Mouse (Mus musculus) hindbrain, postnatal 0 days (tissue): Measurements from ENCODE around the gene Wfs1. TPM values are rescaled to one million over a fixed set of nuclear protein-coding genes. Genes with fewer than 3 reads are reported as not detected.

Source experiments
- ATAC-seq: fragments of 200-750 bp; cut with Nextera tagmentation; 2 replicates; pipeline ENCODE4 v1.8.0; 2017; ENCODE audit warnings: mild to moderate bottlenecking, moderate TSS enrichment, moderate library complexity
- DNase-seq: peaks from one replicate; pipeline ENCODE4 v3.0.0-alpha.2; 2015; ENCODE audit warnings: low spot score
- H3K27ac ChIP-seq: fragments of 300-500 bp; sonication (generic); 2 replicates; pipeline ENCODE4 v1.5.1; 2014; ENCODE audit warnings: mild to moderate bottlenecking
- H3K27me3 ChIP-seq: fragments of 300-500 bp; sonication (generic); 2 replicates; pipeline ENCODE4 v1.6.1; 2014; ENCODE audit warnings: low read length, mixed read lengths; ENCODE audit not compliant: insufficient read depth
- H3K36me3 ChIP-seq: fragments of 300-500 bp; sonication (generic); 2 replicates; pipeline ENCODE4 v1.6.1; 2014; ENCODE audit warnings: low read length, mixed read lengths; ENCODE audit not compliant: insufficient read depth
- H3K4me1 ChIP-seq: fragments of 300-500 bp; sonication (generic); 2 replicates; pipeline ENCODE4 v1.6.1; 2014; ENCODE audit warnings: antibody characterized with exemption, low read length, mixed read lengths; ENCODE audit not compliant: insufficient read depth
- H3K4me2 ChIP-seq: fragments of 300-500 bp; sonication (generic); 2 replicates; pipeline ENCODE4 v1.6.1; 2014; ENCODE audit warnings: low read depth, mild to moderate bottlenecking, low read length, moderate library complexity, mixed read lengths
- H3K4me3 ChIP-seq: fragments of 300-500 bp; sonication (generic); 2 replicates; pipeline ENCODE4 v1.5.1; 2014; ENCODE audit warnings: low read length
- H3K9ac ChIP-seq: fragments of 300-500 bp; sonication (generic); replicated peaks from 2 replicates; pipeline ENCODE4 v1.6.1; 2014; ENCODE audit warnings: mild to moderate bottlenecking, low read length, moderate library complexity, mixed read lengths
- H3K9me3 ChIP-seq: fragments of 300-500 bp; sonication (generic); 2 replicates; pipeline ENCODE4 v1.6.1; 2016; ENCODE audit warnings: low read length, mixed read lengths
- CTCF ChIP-seq: IDR thresholded peaks from 2 replicates; pipeline ENCODE4 v1.5.1; 2016; ENCODE audit warnings: antibody characterized with exemption, control low read depth, low read depth
- WGBS: fragments of 180-500 bp; shearing (Covaris S2); extraction: QIAGEN DNeasy Blood & Tissue Kit; methylation state at CpG from one replicate; pipeline ENCODE4 v1.1.7; 2014; 5-methylcytosine and 5-hydroxymethylcytosine counted together
- polyA plus RNA-seq: library from polyadenylated mRNA; unstranded; fragments of >200 nt; fragmentation: Nextera tagmentation; extraction: Ambion mirVana; gene quantifications from 2 replicates; pipeline ENCODE4 v1.2.1, GENCODE M21; 2015
- total RNA-seq: library from RNA; depleted of rRNA; stranded (reverse); fragments of >200 nt; gene quantifications from 2 replicates; pipeline ENCODE4 v1.2.3, GENCODE M21; 2014

Gene Wfs1
- total and polyA plus RNA-seq, 2 experiments from 2014 or later = 8.7 to 14.0 TPM

- H3K36me3 ChIP-seq = no peaks in the 10 kb centered on the region
- ATAC-seq (no peak), DNase-seq (peak; percentile 87)
- H3K4me3 ChIP-seq = no peak overlapping the region
- no peak overlapping the region for H3K4me2 ChIP-seq
- no peaks in the 10 kb centered on the region for H3K9me3 ChIP-seq
- H3K27ac ChIP-seq = no peak overlapping the region
- no peaks in the 10 kb centered on the region for H3K4me1 ChIP-seq
- TF ChIP-seq CTCF = peak; percentile 87
- no peak overlapping the region for H3K9ac ChIP-seq
- WGBS = 47% methylated on average over 2 of the region's 2 CpGs
- no peaks in the 10 kb centered on the region for H3K27me3 ChIP-seq
Measured at GRCm38 (mm10) chr5:37002001-37002400, 13.0 kb upstream of the Wfs1 start.

GRCm38 (mm10) chr5:37001002-37001401 lies 12.0 kb upstream of the Wfs1 start:
- WGBS = 89% methylated on average over 9 of the region's 9 CpGs

GRCm38 (mm10) chr5:36997996-36998395 lies 9.0 kb upstream of the Wfs1 start:
- TF ChIP-seq CTCF = no peak
- H3K4me3 ChIP-seq = no peak overlapping the region
- no peak overlapping the region for H3K27ac ChIP-seq
- no peak for ATAC-seq
- no peaks in the 10 kb centered on the region for H3K4me1 ChIP-seq
- H3K9me3 ChIP-seq = no peaks in the 10 kb centered on the region
- H3K4me2 ChIP-seq = no peak overlapping the region
- DNase-seq = no peak
- no peaks in the 10 kb centered on the region for H3K27me3 ChIP-seq
- H3K36me3 ChIP-seq = no peaks in the 10 kb centered on the region
- WGBS = 30% methylated on average over 5 of the region's 5 CpGs
- H3K9ac ChIP-seq = no peak overlapping the region

More at GRCm38 (mm10) chr5:37001002-37001401, 12.0 kb upstream of the Wfs1 start:
- no peaks in the 10 kb centered on the region for H3K4me1 ChIP-seq
- no peak overlapping the region for H3K4me3 ChIP-seq
- H3K27me3 ChIP-seq = no peaks in the 10 kb centered on the region
- H3K9ac ChIP-seq = no peak overlapping the region
- no peak for ATAC-seq
- H3K27ac ChIP-seq = no peak overlapping the region
- H3K4me2 ChIP-seq = no peak overlapping the region
- no peak for TF ChIP-seq CTCF
- no peaks in the 10 kb centered on the region for H3K36me3 ChIP-seq
- DNase-seq = no peak
- H3K9me3 ChIP-seq = no peaks in the 10 kb centered on the region

- no peak overlapping the region for H3K9ac ChIP-seq
- no peak for TF ChIP-seq CTCF
- no peak overlapping the region for H3K4me3 ChIP-seq
- no peak overlapping the region for H3K4me2 ChIP-seq
- no peak overlapping the region for H3K27ac ChIP-seq
- H3K4me1 ChIP-seq = no peaks in the 10 kb centered on the region
- no peaks in the 10 kb centered on the region for H3K36me3 ChIP-seq
- DNase-seq (no peak), ATAC-seq (peak; percentile 29; the same call in 1 of the 2 replicates)
- H3K9me3 ChIP-seq = no peaks in the 10 kb centered on the region
- no peaks in the 10 kb centered on the region for H3K27me3 ChIP-seq
- WGBS = 81% methylated on average over 14 of the region's 14 CpGs
Measured at GRCm38 (mm10) chr5:36996410-36996809, 7.4 kb upstream of the Wfs1 start.

GRCm38 (mm10) chr5:36990631-36991350 lies 1.8 kb upstream of the Wfs1 start:
- Histone ChIP-seq H3K27ac (no peak overlapping the region), H3K4me1 (no peaks in the 10 kb centered on the region; the same call in none of the 2 replicates), H3K27me3 (no peaks in the 10 kb centered on the region), H3K4me3 (no peak overlapping the region), H3K9ac (no peak overlapping the region), H3K36me3 (no peaks in the 10 kb centered on the region), H3K4me2 (no peak overlapping the region), H3K9me3 (no peaks in the 10 kb centered on the region)
- DNase-seq (no peak), ATAC-seq (no peak)
- 81% methylated on average over 3 of the region's 3 CpGs for WGBS
- no peak for TF ChIP-seq CTCF

- ATAC-seq = no peak
- Histone ChIP-seq H3K4me1 (no peaks in the 10 kb centered on the region; the same call in none of the 2 replicates), H3K27ac (no peak overlapping the region), H3K27me3 (no peaks in the 10 kb centered on the region), H3K4me3 (no peak overlapping the region), H3K4me2 (no peak overlapping the region), H3K9ac (no peak overlapping the region), H3K36me3 (no peaks in the 10 kb centered on the region), H3K9me3 (no peaks in the 10 kb centered on the region)
- WGBS = 33% methylated on average over 3 of the region's 3 CpGs
- no peak for TF ChIP-seq CTCF
- no peak for DNase-seq
Measured at GRCm38 (mm10) chr5:36990196-36990595, 1.2 kb upstream of the Wfs1 start.

- H3K9ac ChIP-seq = peak overlapping the region; percentile 57; the same call in 1 of the 2 replicates
- 13% methylated on average over 3 of the region's 3 CpGs for WGBS
- H3K4me2 ChIP-seq = peak overlapping the region; percentile 98
- ATAC-seq (no peak), DNase-seq (no peak)
- H3K9me3 ChIP-seq = no peaks in the 10 kb centered on the region
- no peaks in the 10 kb centered on the region; the same call in none of the 2 replicates for H3K4me1 ChIP-seq
- no peaks in the 10 kb centered on the region for H3K27me3 ChIP-seq
- H3K36me3 ChIP-seq = no peaks in the 10 kb centered on the region
- no peak for TF ChIP-seq CTCF
- no peak overlapping the region for H3K27ac ChIP-seq
- peak overlapping the region; percentile 67; the same call in 1 of the 2 replicates for H3K4me3 ChIP-seq
Measured at GRCm38 (mm10) chr5:36989625-36989977, 596 bp upstream of the Wfs1 start.
